Mouse (Mus musculus): ENCODE data around the gene Tbccd1.
"Not testable (repeated sequence)": the region's sequence is repeated elsewhere in the genome, so short reads cannot be mapped to it uniquely, and the experiment has no call there.

Tbccd1 gene

DNA sequence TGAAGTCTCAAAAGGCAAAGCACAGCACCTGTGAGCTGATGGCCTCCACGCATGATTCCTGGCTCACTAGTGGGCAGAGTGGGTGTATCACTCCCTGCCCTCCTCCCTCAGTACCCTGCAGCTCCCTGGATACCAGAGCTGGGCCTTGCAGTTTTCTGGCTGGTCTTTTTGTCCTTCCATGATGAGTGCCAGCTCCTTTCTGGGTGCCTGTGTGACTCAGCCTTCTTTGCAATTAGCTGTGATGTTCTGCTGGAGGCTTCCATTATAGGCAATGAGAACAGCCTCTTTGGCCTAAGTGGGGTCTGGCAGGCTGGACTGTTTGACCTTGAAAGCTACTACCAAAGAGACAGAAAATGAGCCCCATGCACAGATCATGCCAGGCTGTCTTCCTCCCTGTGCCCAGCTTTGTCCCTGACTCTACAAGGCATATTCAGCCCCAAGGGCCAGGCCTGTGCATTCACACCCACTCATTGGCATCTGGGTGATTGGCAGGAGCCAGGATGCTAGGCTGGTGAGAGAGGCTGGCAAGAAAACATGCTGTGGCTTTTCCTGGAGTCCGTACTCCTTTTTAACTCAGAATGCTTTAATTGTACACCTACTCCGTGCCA, 78.1 kb downstream of the Tbccd1 start:
- DNase-seq (ENCODE audit: low spot score): no peak

DNA sequence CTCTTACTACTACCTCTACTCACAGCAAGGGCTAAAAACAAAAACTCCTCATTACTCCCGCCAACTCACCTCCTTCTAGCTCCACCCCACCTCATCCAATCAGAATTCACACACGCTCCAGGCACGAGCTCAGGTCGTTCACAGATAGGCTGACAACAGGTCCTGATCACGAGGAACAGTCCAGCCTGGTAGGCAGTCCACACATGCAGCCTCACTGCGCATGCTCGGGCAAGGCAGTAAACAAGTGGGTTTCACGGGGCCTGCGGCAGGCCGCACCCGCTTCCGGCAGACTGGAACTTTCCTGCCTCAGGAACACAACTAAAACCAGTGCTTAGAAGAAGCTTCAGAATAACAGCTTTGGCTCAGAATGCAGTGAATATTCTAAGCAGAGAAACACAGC, 79.2 kb downstream of the Tbccd1 start:
- DNase-seq (ENCODE audit: low spot score): not testable (repeated sequence)

DNA sequence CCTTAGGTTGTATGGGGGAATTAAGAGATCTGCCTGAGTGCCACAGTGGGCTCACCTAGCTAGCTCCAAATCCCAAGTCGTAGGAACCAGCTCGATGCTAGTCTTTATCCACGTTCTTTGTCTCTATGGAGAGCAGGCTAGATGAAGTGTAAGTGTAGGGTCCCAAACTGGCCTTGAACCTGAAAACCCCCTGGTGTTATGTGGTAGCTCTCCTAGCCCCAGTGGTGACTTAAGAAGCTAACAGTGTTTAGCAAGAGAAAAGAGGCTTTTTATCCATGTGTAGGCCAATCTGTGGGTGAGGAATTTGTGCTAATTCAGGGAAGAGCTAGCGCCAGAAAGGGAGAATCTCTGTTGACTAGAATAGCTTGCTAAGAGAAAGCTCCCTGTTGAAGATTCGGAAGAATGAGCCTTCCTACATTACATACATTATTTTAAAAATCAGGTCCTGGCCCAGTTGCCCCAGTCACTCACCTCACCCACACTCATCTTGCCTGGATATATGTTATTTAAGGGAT, 81.9 kb downstream of the Tbccd1 start:
- DNase-seq (ENCODE audit: low spot score): no peak

DNA sequence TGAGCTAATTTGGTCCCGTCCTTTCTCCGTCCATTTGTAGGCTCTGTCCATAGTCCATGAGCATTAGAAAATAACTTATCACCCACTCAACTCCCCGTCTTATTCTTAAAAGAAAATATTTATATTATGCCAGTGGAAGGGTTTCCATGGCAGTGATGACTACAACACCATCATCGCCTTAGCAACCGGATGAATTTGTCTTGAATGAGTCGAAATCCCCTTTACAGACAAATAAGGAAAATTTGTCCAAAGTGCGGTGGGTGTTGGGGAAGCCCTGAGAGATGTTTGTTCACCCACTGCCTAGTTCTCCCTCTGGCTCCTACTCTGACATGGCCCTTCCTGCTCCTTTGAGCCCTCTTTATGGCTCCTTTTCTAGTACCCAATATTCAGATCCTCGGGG, 88.8 kb downstream of the Tbccd1 start:
- no peak for DNase-seq (ENCODE audit: low spot score)

DNA sequence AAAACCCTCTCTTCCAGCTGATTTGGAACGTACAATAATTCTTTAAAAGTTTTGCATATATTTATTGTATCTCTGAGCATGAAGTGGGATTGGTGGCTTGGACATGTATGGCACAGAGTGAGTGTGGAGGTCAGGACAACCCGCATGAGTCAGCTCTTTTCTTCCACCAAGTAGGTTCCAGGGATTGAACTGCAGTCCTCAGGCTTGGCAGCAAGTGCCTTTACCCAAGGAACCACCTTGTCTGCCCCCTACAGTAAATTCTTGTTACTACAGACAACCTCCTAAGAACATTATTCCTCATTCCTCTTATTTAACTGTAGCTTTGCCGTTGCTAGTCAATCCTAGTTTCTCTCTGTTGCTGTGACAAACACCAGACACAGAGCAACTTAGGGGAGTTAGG, 90.1 kb downstream of the Tbccd1 start:
- no peak for DNase-seq (ENCODE audit: low spot score)

GRCm38 (mm10) chr16:22766738-22767211, 90.7 kb downstream of the Tbccd1 start:
- DNase-seq (ENCODE audit: low spot score): peak; percentile 6

DNA sequence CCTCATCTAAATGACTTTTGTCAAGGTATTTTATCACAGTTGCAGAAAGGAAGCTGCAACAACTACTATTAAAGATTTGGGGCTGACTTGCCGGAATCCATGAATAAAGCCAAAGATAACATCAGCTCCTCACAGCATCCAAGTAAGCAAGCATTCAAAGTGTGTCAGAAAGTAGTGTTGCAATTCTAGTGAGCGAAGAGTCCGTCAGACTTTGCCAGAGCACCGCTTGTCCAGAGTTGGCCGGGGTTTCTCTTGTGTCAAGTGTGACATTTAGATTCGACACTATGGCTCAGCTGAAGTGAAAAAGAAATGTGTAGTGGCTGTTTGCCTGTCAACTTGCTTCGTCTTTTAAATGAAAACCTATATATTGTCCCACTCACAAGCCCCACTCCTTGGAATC, 91.9 kb downstream of the Tbccd1 start:
- DNase-seq (ENCODE audit: low spot score): no peak

Measured in lung, postnatal 25 days (tissue).